Mouse (Mus musculus): ENCODE results near the gene Htra3. TPM values are rescaled to one million over a fixed set of nuclear protein-coding genes. Genes with fewer than 3 reads are reported as not detected.

The Htra3 gene
- polyA plus RNA-seq, 1 experiment from 2014 or later, result 46.4 TPM

DNA sequence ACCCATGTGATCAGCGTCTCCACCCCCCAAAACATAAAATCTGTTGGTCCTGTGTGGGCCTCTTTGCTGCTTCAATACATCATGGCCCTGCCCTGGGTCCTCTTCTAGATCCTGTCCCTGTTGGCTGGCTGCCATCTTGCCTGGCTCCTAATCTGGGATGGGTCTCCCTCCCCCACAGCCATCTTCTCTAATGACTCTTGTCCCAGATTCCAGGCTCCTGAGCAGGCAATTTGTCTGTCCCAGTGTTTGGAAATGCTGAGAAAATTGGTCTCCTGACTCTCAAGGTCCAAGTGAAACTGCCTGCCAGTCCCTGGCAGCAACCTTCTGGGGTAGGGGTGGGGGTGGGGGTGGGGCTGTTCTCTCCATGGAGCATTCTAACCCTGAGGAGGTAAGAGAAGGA lies 40.3 kb upstream of the Htra3 start:
- no peak overlapping the region for H3K9ac ChIP-seq (ENCODE audit: low read depth, low read length)
- 92% methylated on average over 1 of the region's 1 CpGs for WGBS
- ATAC-seq (ENCODE audit: low read depth) (no peak), DNase-seq (ENCODE audit: low spot score) (no peak)
- no peak overlapping the region for H3K4me2 ChIP-seq (ENCODE audit: low read depth, low read length)
- no peaks in the 10 kb centered on the region for H3K27me3 ChIP-seq (replicated peaks; ENCODE audit: control insufficient read depth, insufficient read depth, low read length)
- H3K9me3 ChIP-seq (ENCODE audit: control insufficient read depth, low read length), result no peaks in the 10 kb centered on the region
- no peak overlapping the region for H3K4me3 ChIP-seq (ENCODE audit: low read depth, low read length)
- no peak overlapping the region for H3K27ac ChIP-seq (replicated peaks; ENCODE audit: low read depth, low read length)
- H3K36me3 ChIP-seq (ENCODE audit: control insufficient read depth, insufficient read depth, low read length), result no peaks in the 10 kb centered on the region
- no peaks in the 10 kb centered on the region for H3K4me1 ChIP-seq (ENCODE audit: control insufficient read depth, insufficient read depth, low read length)

DNA sequence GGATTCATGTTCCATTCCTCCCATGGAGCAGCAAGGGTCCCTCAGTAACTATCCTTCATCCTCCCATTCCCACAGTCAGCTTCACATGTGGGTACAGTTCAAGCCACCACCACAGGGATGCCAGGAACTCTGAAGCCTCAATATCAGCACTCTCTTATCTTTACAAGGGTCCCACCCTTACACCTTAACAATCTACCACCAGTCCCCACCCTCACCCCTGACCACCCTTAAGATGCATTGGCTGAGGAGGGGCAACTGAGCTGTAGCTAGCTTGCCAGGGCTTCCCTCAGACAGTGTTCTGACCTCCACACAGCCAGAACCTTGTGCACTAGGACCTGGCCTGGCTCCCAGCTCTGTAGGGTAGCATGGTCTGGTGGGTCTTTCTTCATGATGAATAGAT lies 39.8 kb upstream of the Htra3 start:
- ATAC-seq (ENCODE audit: low read depth) (no peak), DNase-seq (ENCODE audit: low spot score) (no peak)
- H3K4me2 ChIP-seq (ENCODE audit: low read depth, low read length), result no peak overlapping the region
- H3K4me1 ChIP-seq (ENCODE audit: control insufficient read depth, insufficient read depth, low read length), result no peaks in the 10 kb centered on the region
- H3K27ac ChIP-seq (replicated peaks; ENCODE audit: low read depth, low read length), result no peak overlapping the region
- no peak overlapping the region for H3K4me3 ChIP-seq (ENCODE audit: low read depth, low read length)
- no peaks in the 10 kb centered on the region for H3K27me3 ChIP-seq (replicated peaks; ENCODE audit: control insufficient read depth, insufficient read depth, low read length)
- H3K9me3 ChIP-seq (ENCODE audit: control insufficient read depth, low read length), result no peaks in the 10 kb centered on the region
- H3K36me3 ChIP-seq (ENCODE audit: control insufficient read depth, insufficient read depth, low read length), result no peaks in the 10 kb centered on the region
- no peak overlapping the region for H3K9ac ChIP-seq (ENCODE audit: low read depth, low read length)

DNA sequence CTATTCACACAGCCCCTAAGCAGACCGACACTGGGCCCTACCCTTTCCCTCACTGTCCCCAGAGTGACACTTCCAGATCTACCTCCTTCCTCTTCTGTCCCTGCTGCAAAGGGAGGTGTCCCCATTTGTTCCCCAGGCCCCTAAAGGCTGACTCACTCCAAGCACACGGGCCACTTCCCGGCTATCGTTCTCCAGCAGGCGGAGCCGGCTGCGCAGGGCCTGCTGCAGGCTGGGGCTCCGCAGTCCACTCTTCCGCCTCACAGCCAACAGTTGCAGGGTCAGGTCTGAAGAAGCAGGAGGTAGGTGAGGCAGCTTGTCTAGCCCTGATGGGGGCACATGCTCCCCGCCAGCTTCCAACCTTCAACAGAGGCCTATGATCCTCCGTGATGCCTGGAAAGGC lies 39.2 kb upstream of the Htra3 start:
- H3K9ac ChIP-seq (ENCODE audit: low read depth, low read length), result no peak overlapping the region
- no peaks in the 10 kb centered on the region for H3K9me3 ChIP-seq (ENCODE audit: control insufficient read depth, low read length)
- H3K4me3 ChIP-seq (ENCODE audit: low read depth, low read length), result no peak overlapping the region
- H3K27me3 ChIP-seq (replicated peaks; ENCODE audit: control insufficient read depth, insufficient read depth, low read length), result no peaks in the 10 kb centered on the region
- ATAC-seq (ENCODE audit: low read depth) (no peak), DNase-seq (ENCODE audit: low spot score) (no peak)
- H3K4me2 ChIP-seq (ENCODE audit: low read depth, low read length), result no peak overlapping the region
- no peaks in the 10 kb centered on the region for H3K36me3 ChIP-seq (ENCODE audit: control insufficient read depth, insufficient read depth, low read length)
- WGBS, result 71% methylated on average over 11 of the region's 11 CpGs
- no peaks in the 10 kb centered on the region for H3K4me1 ChIP-seq (ENCODE audit: control insufficient read depth, insufficient read depth, low read length)
- H3K27ac ChIP-seq (replicated peaks; ENCODE audit: low read depth, low read length), result no peak overlapping the region

DNA sequence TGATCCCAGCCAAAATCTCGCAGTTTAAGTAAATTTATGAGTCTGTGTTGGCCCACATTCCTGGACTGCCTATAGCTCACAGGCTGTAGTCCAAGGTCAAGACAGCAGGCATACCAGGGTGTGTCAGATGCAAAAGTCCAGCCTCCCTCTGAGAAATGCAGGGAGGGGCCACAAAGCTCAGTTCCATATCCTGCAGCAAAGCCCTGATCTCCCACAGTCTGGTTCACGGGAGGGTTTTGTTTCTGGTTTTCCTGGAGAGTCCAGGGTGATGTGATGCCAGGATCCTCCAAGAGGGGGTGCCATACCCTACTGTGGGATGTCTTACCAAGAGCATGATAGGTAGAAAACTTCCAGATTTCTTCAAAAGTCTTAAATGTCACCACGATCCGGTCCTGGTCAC lies 38.4 kb upstream of the Htra3 start:
- H3K4me1 ChIP-seq (ENCODE audit: control insufficient read depth, insufficient read depth, low read length), result no peaks in the 10 kb centered on the region
- no peaks in the 10 kb centered on the region for H3K9me3 ChIP-seq (ENCODE audit: control insufficient read depth, low read length)
- DNase-seq (ENCODE audit: low spot score) (no peak), ATAC-seq (ENCODE audit: low read depth) (no peak)
- no peak overlapping the region for H3K4me3 ChIP-seq (ENCODE audit: low read depth, low read length)
- no peak overlapping the region for H3K4me2 ChIP-seq (ENCODE audit: low read depth, low read length)
- no peak overlapping the region for H3K27ac ChIP-seq (replicated peaks; ENCODE audit: low read depth, low read length)
- H3K9ac ChIP-seq (ENCODE audit: low read depth, low read length), result no peak overlapping the region
- WGBS, result 42% methylated on average over 4 of the region's 4 CpGs
- no peaks in the 10 kb centered on the region for H3K36me3 ChIP-seq (ENCODE audit: control insufficient read depth, insufficient read depth, low read length)
- H3K27me3 ChIP-seq (replicated peaks; ENCODE audit: control insufficient read depth, insufficient read depth, low read length), result no peaks in the 10 kb centered on the region

DNA sequence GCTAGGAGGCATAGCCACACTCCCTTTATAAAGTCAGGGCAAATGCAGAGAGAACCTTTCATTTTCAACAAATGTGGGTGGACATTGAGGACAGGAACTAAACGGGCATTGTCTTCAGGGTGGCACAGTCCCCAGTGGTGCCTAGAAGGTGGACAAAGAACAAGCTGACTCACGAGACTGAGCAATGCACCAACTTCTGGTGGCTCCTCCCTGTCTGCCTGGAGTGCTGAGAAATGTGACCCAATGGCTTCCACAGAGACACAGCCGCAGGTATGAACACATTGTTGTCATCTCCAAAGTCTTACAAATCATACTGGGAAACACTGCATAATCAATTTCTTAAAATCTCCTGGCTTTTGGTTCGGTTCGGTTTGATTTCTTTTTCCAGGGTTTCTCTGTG lies 37.9 kb upstream of the Htra3 start:
- H3K36me3 ChIP-seq (ENCODE audit: control insufficient read depth, insufficient read depth, low read length), result no peaks in the 10 kb centered on the region
- no peak overlapping the region for H3K4me3 ChIP-seq (ENCODE audit: low read depth, low read length)
- no peaks in the 10 kb centered on the region for H3K9me3 ChIP-seq (ENCODE audit: control insufficient read depth, low read length)
- 80% methylated on average over 5 of the region's 5 CpGs for WGBS
- no peak overlapping the region for H3K27ac ChIP-seq (replicated peaks; ENCODE audit: low read depth, low read length)
- H3K27me3 ChIP-seq (replicated peaks; ENCODE audit: control insufficient read depth, insufficient read depth, low read length), result no peaks in the 10 kb centered on the region
- no peak overlapping the region for H3K4me2 ChIP-seq (ENCODE audit: low read depth, low read length)
- ATAC-seq (ENCODE audit: low read depth) (no peak), DNase-seq (ENCODE audit: low spot score) (no peak)
- H3K4me1 ChIP-seq (ENCODE audit: control insufficient read depth, insufficient read depth, low read length), result no peaks in the 10 kb centered on the region
- H3K9ac ChIP-seq (ENCODE audit: low read depth, low read length), result no peak overlapping the region

DNA sequence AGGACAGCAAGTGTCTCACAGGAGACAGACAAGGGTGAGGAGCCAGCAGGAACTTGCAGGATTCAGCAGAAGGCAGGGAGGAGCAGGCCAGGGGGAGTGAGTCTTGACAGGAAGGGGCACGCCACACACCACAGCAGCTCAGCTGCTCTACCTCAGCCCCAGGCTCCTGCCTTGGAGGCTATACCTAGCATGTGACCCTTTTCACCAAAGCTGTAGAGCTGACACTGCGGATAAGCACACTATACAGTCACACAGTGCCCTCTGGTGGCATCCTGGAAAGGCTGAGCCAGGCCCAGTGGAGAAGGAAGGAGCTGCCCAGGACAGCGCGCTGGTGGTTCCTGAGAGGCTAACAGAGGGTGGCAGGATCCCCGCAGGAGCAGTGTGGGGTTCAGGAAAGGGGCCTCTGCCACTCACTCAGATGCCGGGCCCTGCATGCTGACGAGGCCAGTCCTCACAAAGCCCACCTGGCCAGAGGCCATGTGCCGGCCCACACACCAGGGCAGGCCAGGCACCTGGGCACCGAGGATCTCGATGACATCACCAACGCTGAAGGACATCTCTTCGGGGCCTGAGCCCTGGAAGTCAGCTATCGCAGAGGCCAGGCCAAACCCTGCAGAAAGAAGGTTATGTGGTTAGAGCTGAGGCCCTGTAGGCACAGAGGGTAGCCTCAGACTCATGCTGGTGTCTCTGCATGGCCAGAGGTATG lies 34.2 kb upstream of the Htra3 start:
- no peaks in the 10 kb centered on the region for H3K4me1 ChIP-seq (ENCODE audit: control insufficient read depth, insufficient read depth, low read length)

DNA sequence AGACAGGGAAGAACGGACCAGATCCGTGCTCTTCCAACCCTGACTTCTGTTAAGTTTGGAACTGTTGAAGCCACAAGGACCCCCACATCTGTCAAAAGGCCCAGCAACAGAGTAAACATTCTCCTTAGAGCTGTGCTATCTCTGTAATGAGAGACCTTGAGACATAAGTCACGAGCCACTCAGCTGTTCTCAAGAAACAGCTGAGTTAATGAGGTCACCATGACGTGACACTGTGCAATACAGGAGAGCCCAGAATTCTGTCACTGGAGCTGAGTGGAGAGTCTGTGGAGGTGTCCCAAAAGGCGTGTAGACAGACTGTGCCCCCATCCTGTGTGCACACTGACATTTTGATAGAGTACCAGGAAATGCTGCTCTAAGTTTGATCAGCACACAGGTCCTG lies 32.9 kb upstream of the Htra3 start:
- WGBS, result 65% methylated on average over 5 of the region's 5 CpGs
- no peak for ATAC-seq (ENCODE audit: low read depth)
- H3K9me3 ChIP-seq (ENCODE audit: control insufficient read depth, low read length), result no peaks in the 10 kb centered on the region

More for the DNA sequence above, 34.2 kb upstream of the Htra3 start:
- H3K4me3 ChIP-seq (ENCODE audit: low read depth, low read length), result no peak overlapping the region
- H3K36me3 ChIP-seq (ENCODE audit: control insufficient read depth, insufficient read depth, low read length), result no peaks in the 10 kb centered on the region
- H3K27ac ChIP-seq (replicated peaks; ENCODE audit: low read depth, low read length), result no peak overlapping the region
- 47% methylated on average over 11 of the region's 13 CpGs for WGBS
- no peaks in the 10 kb centered on the region for H3K9me3 ChIP-seq (ENCODE audit: control insufficient read depth, low read length)
- DNase-seq (ENCODE audit: low spot score) (peak; percentile 91), ATAC-seq (ENCODE audit: low read depth) (peak; percentile 94)
- no peaks in the 10 kb centered on the region for H3K27me3 ChIP-seq (replicated peaks; ENCODE audit: control insufficient read depth, insufficient read depth, low read length)
- H3K4me2 ChIP-seq (ENCODE audit: low read depth, low read length), result no peak overlapping the region
- H3K9ac ChIP-seq (ENCODE audit: low read depth, low read length), result no peak overlapping the region

DNA sequence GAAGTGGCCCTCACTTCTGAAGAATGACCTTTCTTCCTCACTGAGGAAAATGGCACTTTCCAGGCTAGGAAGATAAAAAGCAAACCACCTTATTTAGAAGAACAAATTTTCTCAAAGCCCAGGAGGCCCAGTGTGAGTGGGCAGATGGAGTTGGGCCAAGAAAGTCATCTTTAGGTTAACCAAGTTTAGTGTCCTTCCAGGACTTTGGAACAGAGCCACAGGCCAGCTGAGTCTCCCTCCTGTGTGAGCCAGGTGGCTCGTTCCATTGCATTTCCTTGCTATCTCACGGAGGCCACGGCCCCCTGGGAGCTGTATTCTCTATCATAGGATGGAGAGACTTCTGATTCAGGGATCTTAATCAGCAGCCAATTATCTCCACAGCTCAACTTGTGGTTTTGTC lies 31.3 kb upstream of the Htra3 start:
- WGBS, result 48% methylated on average over 3 of the region's 3 CpGs
- Histone ChIP-seq H3K27ac (replicated peaks; ENCODE audit: low read depth, low read length) (no peak overlapping the region), H3K4me3 (ENCODE audit: low read depth, low read length) (no peak overlapping the region), H3K27me3 (replicated peaks; ENCODE audit: control insufficient read depth, insufficient read depth, low read length) (no peaks in the 10 kb centered on the region), H3K4me2 (ENCODE audit: low read depth, low read length) (no peak overlapping the region), H3K36me3 (ENCODE audit: control insufficient read depth, insufficient read depth, low read length) (no peaks in the 10 kb centered on the region), H3K9me3 (ENCODE audit: control insufficient read depth, low read length) (no peaks in the 10 kb centered on the region), H3K4me1 (ENCODE audit: control insufficient read depth, insufficient read depth, low read length) (no peaks in the 10 kb centered on the region), H3K9ac (ENCODE audit: low read depth, low read length) (no peak overlapping the region)
- ATAC-seq (ENCODE audit: low read depth) (no peak), DNase-seq (ENCODE audit: low spot score) (no peak)

More for the DNA sequence above, 32.9 kb upstream of the Htra3 start:
- no peak overlapping the region for H3K9ac ChIP-seq (ENCODE audit: low read depth, low read length)
- no peak overlapping the region for H3K27ac ChIP-seq (replicated peaks; ENCODE audit: low read depth, low read length)
- H3K4me2 ChIP-seq (ENCODE audit: low read depth, low read length), result no peak overlapping the region
- H3K36me3 ChIP-seq (ENCODE audit: control insufficient read depth, insufficient read depth, low read length), result no peaks in the 10 kb centered on the region
- DNase-seq (ENCODE audit: low spot score), result no peak
- no peaks in the 10 kb centered on the region for H3K27me3 ChIP-seq (replicated peaks; ENCODE audit: control insufficient read depth, insufficient read depth, low read length)
- no peak overlapping the region for H3K4me3 ChIP-seq (ENCODE audit: low read depth, low read length)
- H3K4me1 ChIP-seq (ENCODE audit: control insufficient read depth, insufficient read depth, low read length), result no peaks in the 10 kb centered on the region

DNA sequence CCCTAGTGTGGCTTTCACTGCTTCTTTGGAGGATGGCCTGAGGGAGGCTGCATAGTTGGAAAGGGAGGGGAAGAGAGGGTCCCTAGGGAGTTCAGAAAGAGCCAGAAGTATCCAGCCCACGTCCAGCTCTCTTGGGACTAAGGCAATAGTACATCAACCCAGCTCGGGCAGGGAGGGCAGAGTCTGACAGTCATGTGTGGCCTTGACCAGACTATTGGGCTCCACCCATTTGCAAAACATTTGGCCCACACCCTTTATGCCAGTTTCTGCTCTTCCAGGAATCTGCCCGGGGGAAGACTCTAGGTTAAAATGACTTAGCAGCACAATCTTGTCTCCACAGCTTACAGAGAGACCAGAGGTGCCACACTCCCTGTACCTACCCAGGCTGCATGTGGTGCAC lies 30.9 kb upstream of the Htra3 start:
- Histone ChIP-seq H3K4me1 (ENCODE audit: control insufficient read depth, insufficient read depth, low read length) (no peaks in the 10 kb centered on the region), H3K4me2 (ENCODE audit: low read depth, low read length) (no peak overlapping the region), H3K27me3 (replicated peaks; ENCODE audit: control insufficient read depth, insufficient read depth, low read length) (no peaks in the 10 kb centered on the region), H3K9ac (ENCODE audit: low read depth, low read length) (no peak overlapping the region), H3K4me3 (ENCODE audit: low read depth, low read length) (no peak overlapping the region), H3K9me3 (ENCODE audit: control insufficient read depth, low read length) (no peaks in the 10 kb centered on the region), H3K27ac (replicated peaks; ENCODE audit: low read depth, low read length) (no peak overlapping the region), H3K36me3 (ENCODE audit: control insufficient read depth, insufficient read depth, low read length) (no peaks in the 10 kb centered on the region)
- WGBS, result 54% methylated on average over 3 of the region's 3 CpGs
- no peak for DNase-seq (ENCODE audit: low spot score)
- no peak for ATAC-seq (ENCODE audit: low read depth)

Data from embryonic facial prominence, embryonic 14.5 days (tissue).